Mouse (Mus musculus): Measurements from ENCODE around the gene Nr1h4. TPM values are rescaled to one million over a fixed set of nuclear protein-coding genes. Genes with fewer than 3 reads are reported as not detected.
"Not testable (repeated sequence)": the region's sequence is repeated elsewhere in the genome, so short reads cannot be mapped to it uniquely, and the experiment has no call there.

Nr1h4 gene
- polyA plus RNA-seq, 1 experiment: 0.08 TPM

GRCm38 (mm10) chr10:89565301-89566022, 32.1 kb upstream of the Nr1h4 start:
- Histone ChIP-seq H3K27ac (ENCODE audit: insufficient read depth, low read length) (no peak overlapping the region), H3K27me3 (ENCODE audit: control insufficient read depth, insufficient read depth, low read length) (no peaks in the 10 kb centered on the region), H3K4me1 (ENCODE audit: control insufficient read depth, insufficient read depth, insufficient read length) (no peaks in the 10 kb centered on the region; the same call in 1 of the 2 replicates), H3K4me3 (ENCODE audit: extremely low read depth, insufficient read depth, insufficient read length) (no peak overlapping the region), H3K36me3 (ENCODE audit: control insufficient read depth, insufficient read depth, low read length) (no peaks in the 10 kb centered on the region)
- WGBS: 88% methylated on average over 9 of the region's 9 CpGs
- DNase-seq (ENCODE audit: low read depth in 1 of 2, low spot score in 2 of 2): no peak
- no peak for TF ChIP-seq CTCF (IDR thresholded peaks at IDR 0.05; ENCODE audit: extremely low read depth, insufficient read depth, insufficient read length, insufficient replicate concordance)
- TF ChIP-seq POLR2A (IDR thresholded peaks at IDR 0.05; ENCODE audit: low read depth, low read length): no peak

- no peak overlapping the region for H3K4me3 ChIP-seq (ENCODE audit: extremely low read depth, insufficient read depth, insufficient read length)
- TF ChIP-seq POLR2A (IDR thresholded peaks at IDR 0.05; ENCODE audit: low read depth, low read length) (no peak), CTCF (IDR thresholded peaks at IDR 0.05; ENCODE audit: extremely low read depth, insufficient read depth, insufficient read length, insufficient replicate concordance) (no peak)
- no peaks in the 10 kb centered on the region for H3K27me3 ChIP-seq (ENCODE audit: control insufficient read depth, insufficient read depth, low read length)
- no peak for DNase-seq (ENCODE audit: low read depth in 1 of 2, low spot score in 2 of 2)
- H3K4me1 ChIP-seq (ENCODE audit: control insufficient read depth, insufficient read depth, insufficient read length): no peaks in the 10 kb centered on the region; the same call in 1 of the 2 replicates
- H3K36me3 ChIP-seq (ENCODE audit: control insufficient read depth, insufficient read depth, low read length): no peaks in the 10 kb centered on the region
- no peak overlapping the region for H3K27ac ChIP-seq (ENCODE audit: insufficient read depth, low read length)
- 11% methylated on average over 6 of the region's 6 CpGs for WGBS
Measured at GRCm38 (mm10) chr10:89562113-89562512, 28.7 kb upstream of the Nr1h4 start.

DNA sequence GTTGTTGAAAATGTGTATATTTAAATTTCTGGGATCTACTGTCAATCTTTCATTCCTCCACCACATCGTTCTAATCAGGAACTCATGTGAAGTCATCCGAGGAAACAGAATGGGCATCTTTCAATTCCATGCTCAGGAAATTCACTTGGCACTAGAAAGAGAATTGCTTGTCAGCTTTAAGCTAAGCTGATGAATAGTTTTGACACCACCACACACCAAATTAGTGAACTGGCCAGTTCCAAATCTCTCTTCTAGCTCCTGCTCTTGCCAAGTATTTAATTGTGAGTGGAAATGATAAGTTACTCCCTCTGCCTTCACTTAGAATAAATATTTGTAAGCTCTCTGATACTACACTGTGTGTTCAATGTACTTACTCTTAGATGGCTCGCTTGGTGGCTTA, 26.0 kb upstream of the Nr1h4 start:
- TF ChIP-seq POLR2A (IDR thresholded peaks at IDR 0.05; ENCODE audit: low read depth, low read length): no peak
- no peak for TF ChIP-seq CTCF (IDR thresholded peaks at IDR 0.05; ENCODE audit: extremely low read depth, insufficient read depth, insufficient read length, insufficient replicate concordance)
- no peaks in the 10 kb centered on the region for H3K36me3 ChIP-seq (ENCODE audit: control insufficient read depth, insufficient read depth, low read length)
- no peak overlapping the region for H3K4me3 ChIP-seq (ENCODE audit: extremely low read depth, insufficient read depth, insufficient read length)
- no peak overlapping the region for H3K27ac ChIP-seq (ENCODE audit: insufficient read depth, low read length)
- no peaks in the 10 kb centered on the region; the same call in 1 of the 2 replicates for H3K4me1 ChIP-seq (ENCODE audit: control insufficient read depth, insufficient read depth, insufficient read length)
- DNase-seq (ENCODE audit: low read depth in 1 of 2, low spot score in 2 of 2): no peak
- WGBS: 84% methylated on average over 3 of the region's 3 CpGs
- H3K27me3 ChIP-seq (ENCODE audit: control insufficient read depth, insufficient read depth, low read length): no peaks in the 10 kb centered on the region

GRCm38 (mm10) chr10:89554885-89555284, 21.5 kb upstream of the Nr1h4 start:
- 91% methylated on average over 13 of the region's 13 CpGs for WGBS
- not testable (repeated sequence) for H3K36me3 ChIP-seq (ENCODE audit: control insufficient read depth, insufficient read depth, low read length); H3K4me1 ChIP-seq (ENCODE audit: control insufficient read depth, insufficient read depth, insufficient read length); H3K4me3 ChIP-seq (ENCODE audit: extremely low read depth, insufficient read depth, insufficient read length); H3K27ac ChIP-seq (ENCODE audit: insufficient read depth, low read length); DNase-seq (ENCODE audit: low read depth in 1 of 2, low spot score in 2 of 2); H3K27me3 ChIP-seq (ENCODE audit: control insufficient read depth, insufficient read depth, low read length)

- not testable (repeated sequence) for H3K4me1 ChIP-seq (ENCODE audit: control insufficient read depth, insufficient read depth, insufficient read length); H3K4me3 ChIP-seq (ENCODE audit: extremely low read depth, insufficient read depth, insufficient read length); DNase-seq (ENCODE audit: low read depth in 1 of 2, low spot score in 2 of 2); H3K27me3 ChIP-seq (ENCODE audit: control insufficient read depth, insufficient read depth, low read length); H3K27ac ChIP-seq (ENCODE audit: insufficient read depth, low read length); H3K36me3 ChIP-seq (ENCODE audit: control insufficient read depth, insufficient read depth, low read length)
- 85% methylated on average over 7 of the region's 7 CpGs for WGBS
Measured at GRCm38 (mm10) chr10:89553855-89554254, 20.5 kb upstream of the Nr1h4 start.

DNA sequence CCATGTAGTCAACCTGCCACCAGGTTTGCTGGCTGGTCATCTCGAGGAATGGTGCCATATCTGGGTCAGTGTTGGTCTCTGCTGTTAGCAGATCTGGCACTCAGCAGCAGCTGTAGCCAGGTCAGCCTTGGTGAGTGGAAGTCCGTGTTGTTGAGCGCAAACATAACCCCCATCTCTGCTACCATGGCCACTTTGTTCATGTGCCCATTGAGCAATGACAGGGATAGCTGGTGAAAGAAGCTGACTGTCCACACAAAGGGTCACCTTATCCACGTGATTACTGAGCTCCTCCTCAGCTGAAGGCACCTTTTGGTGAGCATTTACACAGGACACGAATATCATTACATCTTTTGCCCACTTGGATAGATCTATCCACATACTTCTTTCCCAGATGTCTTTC, 19.6 kb upstream of the Nr1h4 start:
- TF ChIP-seq CTCF (IDR thresholded peaks at IDR 0.05; ENCODE audit: extremely low read depth, insufficient read depth, insufficient read length, insufficient replicate concordance): no peak
- no peak for TF ChIP-seq POLR2A (IDR thresholded peaks at IDR 0.05; ENCODE audit: low read depth, low read length)
- Histone ChIP-seq H3K27ac (ENCODE audit: insufficient read depth, low read length) (no peak overlapping the region), H3K36me3 (ENCODE audit: control insufficient read depth, insufficient read depth, low read length) (no peaks in the 10 kb centered on the region), H3K4me3 (ENCODE audit: extremely low read depth, insufficient read depth, insufficient read length) (no peak overlapping the region), H3K27me3 (ENCODE audit: control insufficient read depth, insufficient read depth, low read length) (no peaks in the 10 kb centered on the region), H3K4me1 (ENCODE audit: control insufficient read depth, insufficient read depth, insufficient read length) (no peaks in the 10 kb centered on the region)
- no peak for DNase-seq (ENCODE audit: low read depth in 1 of 2, low spot score in 2 of 2)
- WGBS: 83% methylated on average over 5 of the region's 5 CpGs

- no peaks in the 10 kb centered on the region for H3K27me3 ChIP-seq (ENCODE audit: control insufficient read depth, insufficient read depth, low read length)
- H3K27ac ChIP-seq (ENCODE audit: insufficient read depth, low read length): no peak overlapping the region
- H3K36me3 ChIP-seq (ENCODE audit: control insufficient read depth, insufficient read depth, low read length): no peaks in the 10 kb centered on the region
- no peak for TF ChIP-seq POLR2A (IDR thresholded peaks at IDR 0.05; ENCODE audit: low read depth, low read length)
- TF ChIP-seq CTCF (IDR thresholded peaks at IDR 0.05; ENCODE audit: extremely low read depth, insufficient read depth, insufficient read length, insufficient replicate concordance): no peak
- H3K4me1 ChIP-seq (ENCODE audit: control insufficient read depth, insufficient read depth, insufficient read length): no peaks in the 10 kb centered on the region
- no peak overlapping the region for H3K4me3 ChIP-seq (ENCODE audit: extremely low read depth, insufficient read depth, insufficient read length)
- DNase-seq (ENCODE audit: low read depth in 1 of 2, low spot score in 2 of 2): no peak
- WGBS: 89% methylated on average over 4 of the region's 4 CpGs
Measured at GRCm38 (mm10) chr10:89551657-89552056, 18.3 kb upstream of the Nr1h4 start.

Data from spleen, adult 2 months (tissue).